Mouse (Mus musculus): ENCODE data around the gene Mpzl2.
"Not testable (repeated sequence)": the region's sequence is repeated elsewhere in the genome, so short reads cannot be mapped to it uniquely, and the experiment has no call there.

The Mpzl2 gene

DNA sequence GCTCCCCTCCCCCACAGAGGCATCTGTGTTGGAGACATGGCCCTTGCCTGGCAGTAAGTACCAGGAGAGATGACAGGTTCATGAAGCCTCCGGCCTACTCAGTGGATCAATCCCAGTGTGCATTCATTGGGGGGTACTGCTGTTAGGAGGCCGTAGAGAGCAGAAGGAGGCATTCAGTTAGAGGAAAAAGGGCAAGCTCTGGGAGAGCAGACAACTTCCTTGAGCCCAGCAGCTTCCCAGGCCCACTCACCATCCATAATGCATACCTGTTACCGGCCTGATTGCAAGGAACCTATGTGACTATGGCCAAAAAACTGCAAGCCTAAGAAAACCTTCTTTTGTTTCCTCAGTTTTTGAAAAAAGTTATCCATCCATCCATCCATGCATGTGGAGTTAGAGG lies 5.1 kb upstream of the Mpzl2 start:
- no peak for DNase-seq (ENCODE audit: low spot score)

DNA sequence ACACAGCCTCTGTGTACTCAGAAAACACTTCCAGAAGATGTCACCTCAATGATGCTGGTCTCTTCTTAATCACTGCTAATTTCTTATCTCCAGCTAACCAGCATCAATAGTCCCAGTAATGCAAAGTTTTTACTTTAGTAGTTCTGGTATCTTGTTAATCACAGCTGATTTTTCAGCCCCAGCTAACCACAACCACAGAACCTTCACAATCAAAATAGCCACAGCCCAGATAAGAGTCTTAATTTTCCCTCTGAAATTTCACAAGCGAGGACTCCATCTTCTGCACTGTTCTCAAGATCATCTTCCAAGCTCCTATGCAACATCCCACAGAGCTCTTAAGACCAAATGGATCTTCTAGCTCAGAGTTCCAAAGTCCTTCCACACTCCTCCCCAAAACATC lies 1.8 kb upstream of the Mpzl2 start:
- DNase-seq (ENCODE audit: low spot score): not testable (repeated sequence)

DNA sequence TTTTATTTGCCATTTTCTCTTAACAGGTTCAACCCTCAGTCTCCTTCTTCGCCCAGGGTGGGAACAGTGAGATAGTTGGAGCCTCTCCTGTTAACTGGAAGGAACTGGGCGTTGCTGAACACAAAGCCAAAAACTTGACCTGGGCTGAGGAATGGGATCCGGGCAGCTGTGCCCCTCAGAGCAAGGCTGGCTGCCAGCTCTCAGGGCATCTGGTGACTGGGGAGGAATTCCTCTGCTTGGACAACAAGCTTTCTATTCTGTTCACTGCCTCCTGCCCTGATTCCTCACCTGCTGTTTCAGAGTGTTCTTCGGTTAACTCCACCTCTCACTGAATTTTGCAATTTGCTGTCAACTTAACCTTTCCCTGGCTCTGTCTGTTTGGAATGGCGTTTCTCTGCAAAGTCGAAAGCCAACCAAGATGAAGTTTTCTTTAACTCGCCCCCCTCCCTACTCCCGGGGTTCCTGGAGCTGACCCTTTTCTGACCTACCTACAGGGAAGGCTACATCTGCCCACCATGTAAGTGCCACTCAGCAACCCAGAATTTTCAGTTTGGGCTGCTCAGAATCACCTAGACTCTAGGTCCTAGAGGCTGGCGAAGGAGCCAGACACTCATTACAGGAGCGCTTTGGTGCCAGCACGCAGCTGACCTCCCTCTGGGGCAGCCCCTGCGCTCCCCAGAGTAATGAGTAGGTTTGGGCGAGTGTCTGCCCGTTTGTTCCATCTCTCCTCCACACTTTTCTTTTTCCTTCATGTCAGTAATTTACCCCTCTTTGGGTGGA lies 657 bp downstream of the Mpzl2 start:
- no peak for DNase-seq (ENCODE audit: low spot score)

DNA sequence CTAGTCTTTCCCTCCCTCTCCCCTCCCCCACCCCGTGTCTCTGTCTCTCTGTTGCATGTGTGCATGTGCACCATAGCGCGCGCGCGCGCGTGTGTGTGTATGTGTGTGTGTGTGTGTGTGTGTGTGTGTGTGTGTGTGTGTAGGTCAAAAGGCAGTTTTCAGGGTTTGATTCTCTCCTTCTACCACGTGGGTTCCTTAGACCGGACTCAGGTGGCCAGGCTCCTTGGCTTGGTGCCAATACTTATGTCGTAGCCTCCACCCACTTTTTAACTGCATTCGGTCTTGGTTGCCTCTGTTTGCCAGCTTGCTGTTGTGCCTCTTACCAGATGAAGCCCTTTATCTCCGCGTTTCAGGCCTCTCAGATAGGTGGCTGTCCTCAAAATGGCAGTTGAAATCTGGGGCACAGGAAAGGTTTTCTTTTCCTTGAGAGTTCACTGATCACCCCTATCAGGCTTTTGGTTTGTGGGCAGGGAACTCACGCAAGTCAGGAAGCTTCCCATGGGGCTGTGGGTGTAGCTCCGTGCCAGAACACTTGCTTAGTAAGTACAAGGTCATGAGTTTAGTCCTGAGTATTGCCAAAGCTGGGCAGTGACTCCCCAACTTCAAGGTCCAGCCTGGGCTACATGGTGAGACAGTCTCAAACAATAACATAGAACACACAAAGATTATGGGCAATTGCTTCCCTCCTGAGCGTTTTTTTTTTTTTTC lies 1.7 kb downstream of the Mpzl2 start:
- DNase-seq (ENCODE audit: low spot score): no peak

DNA sequence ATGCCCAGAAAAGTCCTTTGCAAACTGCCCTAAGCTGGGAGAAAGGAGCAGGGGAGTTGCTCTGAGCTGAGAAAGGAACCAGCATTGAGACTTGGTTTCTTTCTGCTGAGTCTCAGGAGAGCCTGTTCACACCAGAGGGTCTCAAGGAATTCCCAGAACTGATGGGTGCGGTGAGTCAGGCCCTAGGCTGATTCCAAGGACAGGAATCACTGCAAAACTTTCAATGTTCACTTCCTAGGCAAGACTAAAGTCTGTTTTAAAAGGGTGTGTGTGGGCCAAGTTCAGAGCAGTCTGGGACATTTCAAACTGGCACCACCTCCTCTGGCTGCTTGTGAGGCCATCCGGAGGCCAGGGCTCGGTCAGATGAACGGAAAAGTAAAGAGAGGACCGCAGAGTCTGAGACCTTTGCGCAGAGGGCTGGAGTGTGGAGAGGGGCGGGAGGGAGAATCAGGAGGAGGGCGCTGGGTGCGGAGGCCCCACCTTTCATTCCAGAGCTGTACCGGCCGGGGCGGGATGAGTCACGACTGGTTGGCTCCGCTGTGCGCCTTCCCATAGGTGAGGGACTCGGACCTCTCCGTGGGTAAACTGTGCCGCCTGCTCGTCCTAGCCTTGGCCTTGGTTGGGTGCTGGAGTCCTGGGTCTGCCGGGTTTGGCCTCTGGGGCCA lies 2.6 kb downstream of the Mpzl2 start:
- DNase-seq (ENCODE audit: low spot score): no peak

DNA sequence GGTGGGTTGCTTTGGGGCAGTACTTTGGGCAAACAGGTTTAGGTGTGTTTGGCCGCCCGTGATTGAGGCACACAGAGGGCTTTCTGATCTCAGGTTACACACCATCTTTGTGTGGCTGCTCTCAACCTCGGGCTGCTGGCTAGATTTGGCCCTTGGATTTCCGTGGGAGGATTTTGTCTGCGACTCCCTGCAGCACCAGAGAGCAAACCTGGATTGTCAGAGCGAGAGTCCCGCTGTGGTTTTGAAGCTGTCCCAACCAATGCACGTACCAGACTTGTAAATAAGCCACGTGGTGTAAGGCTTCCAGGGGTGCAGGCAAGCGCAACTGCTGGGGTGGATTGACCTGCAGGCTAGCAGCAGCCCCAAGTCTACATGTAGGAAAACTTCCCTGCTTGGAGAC lies 3.3 kb downstream of the Mpzl2 start:
- no peak for DNase-seq (ENCODE audit: low spot score)

DNA sequence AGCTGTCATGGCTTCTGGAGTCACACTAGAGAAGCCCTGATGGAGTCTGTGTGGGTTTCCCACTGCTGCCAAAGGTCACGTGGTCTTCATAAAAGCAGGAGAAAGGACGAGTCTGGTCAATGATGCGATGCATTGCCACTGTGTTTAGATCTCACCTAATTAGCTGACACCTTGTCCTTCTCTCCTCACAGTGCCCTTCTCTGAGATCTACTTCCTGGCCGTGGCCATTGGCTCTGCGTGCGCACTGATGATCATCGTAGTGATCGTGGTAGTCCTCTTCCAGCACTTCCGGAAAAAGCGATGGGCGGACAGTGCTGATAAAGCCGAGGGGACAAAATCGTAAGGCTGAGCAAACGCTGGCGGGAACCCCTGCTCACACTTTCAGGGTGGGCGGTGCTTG lies 7.4 kb downstream of the Mpzl2 start:
- DNase-seq (ENCODE audit: low spot score): no peak

DNA sequence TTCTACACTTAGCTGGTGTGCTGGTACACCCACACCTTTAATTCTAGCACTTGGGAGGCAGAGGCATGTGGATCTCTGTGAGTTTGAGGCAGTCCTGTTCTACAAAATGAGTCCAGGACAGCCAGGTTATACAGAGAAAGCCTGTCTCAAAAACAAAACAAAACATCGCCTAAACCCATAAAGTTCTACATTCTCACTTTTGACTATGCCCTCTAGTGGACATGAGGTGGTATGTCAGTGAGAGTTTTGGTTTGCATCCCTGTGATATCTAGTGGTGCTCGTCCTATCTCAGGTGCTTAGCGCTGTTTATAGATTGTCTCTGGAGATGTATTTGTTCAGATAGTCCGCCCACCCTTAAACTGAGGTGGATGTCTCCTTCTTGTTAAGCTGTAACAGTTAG lies 8.9 kb downstream of the Mpzl2 start:
- DNase-seq (ENCODE audit: low spot score): peak; percentile 27

DNA sequence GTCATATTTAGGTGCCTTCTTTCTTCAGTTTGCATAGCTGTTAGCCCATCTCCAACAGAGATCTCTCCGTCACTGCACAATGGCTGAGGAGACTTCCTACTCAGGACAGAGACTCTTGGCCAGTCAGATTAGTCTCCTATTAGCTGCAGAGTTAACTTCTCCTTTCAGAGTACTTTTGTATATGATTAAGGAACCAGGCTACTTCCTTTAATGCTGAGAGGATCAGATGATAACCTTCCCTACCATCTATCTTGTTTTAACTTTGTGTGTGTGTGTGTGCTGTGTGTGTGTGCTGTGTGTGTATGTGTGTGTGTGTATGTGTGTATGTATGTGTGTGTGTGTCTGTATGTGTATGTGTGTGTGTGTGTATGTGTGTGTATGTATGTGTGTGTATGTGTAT lies 10.1 kb downstream of the Mpzl2 start:
- no peak for DNase-seq (ENCODE audit: low spot score)

DNA sequence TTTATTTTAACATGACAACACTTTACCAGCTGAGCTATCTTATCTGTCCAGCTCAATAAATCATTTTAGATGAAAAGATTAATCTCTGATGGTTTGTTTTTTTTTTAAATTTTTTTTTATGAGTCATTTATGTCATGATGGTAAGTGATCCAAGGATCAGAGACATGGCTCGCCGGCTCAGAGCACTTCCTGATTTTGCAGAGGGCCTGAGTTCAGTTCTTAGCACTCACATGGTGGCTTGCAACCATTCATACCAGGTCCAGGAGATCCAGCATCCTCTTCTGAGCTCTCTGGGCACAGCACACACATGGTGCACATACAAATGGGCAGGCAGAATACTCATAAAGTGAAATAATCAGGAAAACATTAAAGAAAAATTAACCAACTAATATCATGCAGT lies 10.7 kb downstream of the Mpzl2 start:
- no peak for DNase-seq (ENCODE audit: low spot score)

DNA sequence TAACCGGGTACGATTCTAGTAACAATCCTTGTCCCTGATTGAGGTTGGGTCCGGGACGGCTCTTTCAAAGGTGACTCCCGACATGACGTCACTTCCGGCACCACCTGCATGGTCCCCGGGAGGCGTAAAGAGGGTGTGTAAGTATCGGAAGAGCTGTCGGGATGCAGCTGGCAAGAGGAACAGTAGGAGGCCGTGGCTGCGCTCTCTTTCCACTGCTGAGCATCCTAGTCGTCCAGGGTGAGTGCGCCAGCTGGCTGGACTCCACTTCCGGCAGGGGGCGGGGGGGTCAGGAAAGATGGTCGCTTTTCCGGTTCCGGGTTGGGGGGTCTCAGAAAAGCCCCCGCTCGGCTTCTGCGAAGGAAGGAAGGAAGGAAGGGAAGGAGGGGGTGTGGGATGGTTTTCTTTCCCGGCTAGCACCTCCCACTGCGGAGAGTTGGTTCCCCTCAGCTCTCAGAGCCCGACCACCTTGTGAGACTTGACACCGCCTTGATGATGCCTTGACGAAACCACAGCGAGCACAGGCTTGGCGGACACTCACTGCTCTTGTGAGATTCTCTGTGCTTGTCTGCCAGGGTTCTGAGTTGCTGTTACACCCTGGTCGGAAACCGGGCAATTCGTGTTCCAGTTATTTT lies 15.6 kb downstream of the Mpzl2 start, which contains the start of gene Mpzl3:
Mpzl3 (plus strand) TSS at position 105 of the 632 bp plus-strand sequence.
- peak; percentile 89 for DNase-seq (ENCODE audit: low spot score)

DNA sequence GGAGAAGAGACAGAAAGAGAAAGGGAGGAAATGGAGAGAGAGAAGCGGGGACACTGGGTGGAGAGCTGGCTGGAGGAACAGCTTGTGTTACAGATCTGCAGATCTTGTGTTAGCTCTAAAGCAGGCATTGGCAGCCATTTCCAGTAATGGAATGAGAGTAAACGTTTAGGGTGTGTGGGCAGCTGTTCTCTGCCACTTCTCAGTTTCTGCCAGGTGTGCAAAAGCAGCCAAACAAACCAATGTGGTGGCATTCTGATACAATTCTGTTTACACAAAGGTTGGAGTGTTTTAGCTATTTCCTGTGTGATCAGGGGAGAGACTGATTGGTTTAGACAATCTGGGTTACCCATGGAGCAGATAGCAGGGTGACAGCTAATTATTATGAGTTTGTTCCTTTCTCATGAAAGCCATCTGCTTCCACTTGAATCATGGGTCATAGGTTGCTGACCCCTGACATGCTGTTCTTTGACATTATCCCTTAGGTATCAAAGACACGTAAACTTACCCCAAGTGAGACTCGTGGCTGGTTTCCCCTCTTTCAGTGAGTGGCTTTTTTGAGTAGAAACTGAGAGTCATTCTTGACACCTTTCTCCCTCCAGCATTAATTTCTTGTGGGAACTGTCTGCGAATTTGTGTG lies 18.8 kb downstream of the Mpzl2 start:
- DNase-seq (ENCODE audit: low spot score): no peak

DNA sequence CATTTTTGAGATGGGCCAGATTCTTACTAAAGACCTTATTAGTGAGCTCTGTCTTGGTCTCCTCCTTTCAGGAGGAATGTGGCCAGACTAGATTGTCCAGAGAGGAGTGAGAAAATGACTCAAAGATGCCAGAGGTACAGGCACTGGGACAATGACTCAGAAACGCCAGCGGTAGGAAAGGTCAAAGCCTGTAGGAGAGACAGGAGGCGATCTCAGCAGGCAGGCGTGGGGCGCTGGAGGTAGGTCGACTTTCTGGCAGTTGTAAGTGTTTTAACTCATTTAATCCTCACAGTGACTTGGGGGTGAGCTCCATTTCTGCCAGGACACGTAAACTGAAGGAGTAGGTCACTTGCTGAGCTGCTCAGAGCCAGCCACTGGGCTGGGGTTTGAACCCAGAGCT lies 20.6 kb downstream of the Mpzl2 start:
- DNase-seq (ENCODE audit: low spot score): no peak

DNA sequence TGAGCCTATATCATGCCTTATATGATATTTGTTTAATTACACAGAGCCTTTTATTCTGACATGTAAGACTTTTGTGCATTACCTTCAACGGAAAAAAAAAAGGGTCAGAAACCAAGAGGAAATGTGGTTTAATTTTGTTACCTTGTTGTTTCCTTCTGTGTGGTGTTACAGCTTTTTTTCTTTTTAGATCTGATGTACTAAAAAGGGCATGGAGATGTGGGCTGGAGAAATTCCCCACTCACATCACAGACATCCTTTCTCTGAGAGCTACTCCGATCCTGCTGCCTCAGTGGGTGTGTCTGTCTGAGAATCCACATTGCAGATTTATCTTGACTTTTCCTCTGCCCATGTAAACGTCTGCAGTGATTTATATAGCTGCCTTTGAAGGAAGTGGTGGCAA lies 23.1 kb downstream of the Mpzl2 start:
- DNase-seq (ENCODE audit: low spot score): no peak

DNA sequence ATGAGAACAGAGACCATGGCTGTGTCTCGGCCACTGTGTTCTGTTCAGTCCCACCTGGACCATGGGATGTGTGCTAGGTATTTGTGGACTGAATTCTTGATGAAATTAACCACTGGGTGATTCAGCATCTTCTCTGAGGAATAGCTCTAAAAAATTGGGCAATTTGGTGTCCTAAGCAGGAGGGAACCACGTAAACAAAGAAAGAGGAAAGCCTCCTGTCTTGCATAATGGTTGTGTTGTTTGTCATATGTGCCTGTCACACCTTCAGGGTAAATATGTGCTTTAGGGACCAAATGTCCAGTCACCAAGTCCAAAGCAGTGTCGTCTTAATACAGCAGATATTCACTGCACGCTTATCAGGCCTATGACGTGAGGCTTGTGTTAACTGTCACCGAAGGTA lies 24.8 kb downstream of the Mpzl2 start:
- no peak for DNase-seq (ENCODE audit: low spot score)

DNA sequence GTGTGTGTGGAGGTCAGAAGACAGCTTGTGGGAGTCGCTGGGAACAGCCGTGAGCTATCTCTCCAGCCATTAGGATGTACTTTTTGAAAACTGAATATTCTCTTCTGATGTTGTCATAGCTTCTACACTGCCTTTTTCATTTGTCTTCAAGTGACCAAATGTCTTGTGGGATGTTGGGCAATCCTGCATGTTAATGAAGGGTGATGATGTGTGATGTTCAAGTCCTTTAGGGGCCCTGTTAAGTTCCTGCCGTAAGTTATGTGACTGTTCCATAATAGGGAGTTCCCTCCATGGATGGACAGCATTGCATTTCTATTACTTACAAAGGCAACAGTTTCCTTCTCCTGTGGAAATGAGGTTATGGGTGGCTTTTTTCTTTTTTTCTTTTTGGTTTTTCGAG lies 27.1 kb downstream of the Mpzl2 start:
- DNase-seq (ENCODE audit: low spot score): no peak

DNA sequence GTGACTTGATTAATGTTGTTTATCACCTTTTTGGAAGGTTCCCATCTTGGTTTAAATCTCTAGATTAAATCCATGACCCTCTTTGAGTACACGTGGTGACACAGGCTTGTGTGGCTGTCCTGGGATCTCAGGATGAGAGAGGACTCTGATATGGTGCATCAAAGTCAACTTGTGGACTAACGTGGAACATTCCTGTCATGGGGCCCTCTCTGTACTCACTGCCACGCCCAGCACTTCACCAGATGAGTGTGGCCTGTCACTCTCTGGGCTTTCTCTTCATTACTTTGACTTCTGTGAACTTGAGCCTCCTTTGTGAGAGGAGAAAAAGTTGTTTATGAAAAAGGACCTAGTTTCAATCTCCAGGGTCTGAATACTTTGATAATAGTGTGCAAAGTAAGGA lies 32.2 kb downstream of the Mpzl2 start:
- DNase-seq (ENCODE audit: low spot score): no peak

DNA sequence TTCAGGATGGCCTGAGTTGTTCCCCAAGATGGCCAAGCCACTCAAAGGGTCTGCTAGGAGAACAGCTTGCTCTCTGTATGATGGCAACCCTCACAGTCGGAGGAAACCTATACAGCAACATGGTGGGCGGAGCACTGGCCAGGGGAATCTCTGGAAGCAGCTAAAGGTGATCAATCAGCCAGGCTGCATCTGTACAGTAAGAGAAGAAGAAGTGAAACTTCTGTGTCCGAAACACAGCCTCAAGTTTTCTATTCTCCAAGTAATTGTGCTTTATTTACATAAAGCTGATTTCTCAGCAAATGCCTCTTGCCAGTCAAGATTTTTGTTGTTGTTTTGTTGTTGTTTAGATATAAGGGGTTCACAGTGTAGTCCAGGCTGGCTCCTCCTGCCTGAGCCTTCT lies 38.3 kb downstream of the Mpzl2 start:
- no peak for DNase-seq (ENCODE audit: low spot score)

DNA sequence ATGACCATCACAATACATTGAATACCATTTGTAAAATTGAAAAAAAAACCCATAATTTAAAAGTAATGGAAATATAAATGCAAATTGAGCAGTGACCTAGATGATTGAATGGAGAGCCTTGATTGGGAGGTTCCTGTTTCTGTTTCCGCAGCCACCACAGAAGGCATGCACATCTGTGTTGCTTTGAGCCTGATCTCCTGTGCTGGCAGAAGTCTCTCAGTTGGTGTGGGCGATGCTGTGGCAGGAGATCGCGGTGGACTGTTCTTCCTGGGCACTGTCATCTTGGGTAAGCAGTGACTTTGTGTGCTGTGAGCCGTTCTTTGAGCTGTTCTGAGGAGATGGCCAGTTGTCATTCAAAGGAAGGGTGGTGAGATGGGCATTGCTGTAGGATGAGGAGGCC lies 39.4 kb downstream of the Mpzl2 start, which contains the start of gene Jaml:
Jaml (plus strand) TSS at position 173 of the 400 bp plus-strand sequence.
- no peak for DNase-seq (ENCODE audit: low spot score)

DNA sequence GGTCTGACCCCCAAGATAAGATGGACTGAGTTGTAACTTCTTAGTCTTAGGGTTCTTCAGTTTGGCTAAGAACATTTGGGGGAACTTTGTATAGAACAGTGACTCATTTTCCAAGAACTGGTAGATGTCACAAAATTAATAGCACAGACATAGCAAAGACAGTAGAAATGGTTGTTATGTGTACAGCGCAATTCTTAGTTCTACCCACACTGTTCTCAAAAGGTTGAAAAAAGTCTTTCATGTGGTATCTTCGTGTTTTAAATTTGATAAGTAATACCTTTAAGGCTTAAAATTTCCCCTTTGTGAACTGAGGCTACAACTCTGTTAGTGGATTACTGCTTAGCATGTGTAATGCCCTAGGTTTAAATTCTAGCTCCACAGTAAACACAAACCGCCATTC lies 43.5 kb downstream of the Mpzl2 start:
- DNase-seq (ENCODE audit: low spot score): no peak

DNA sequence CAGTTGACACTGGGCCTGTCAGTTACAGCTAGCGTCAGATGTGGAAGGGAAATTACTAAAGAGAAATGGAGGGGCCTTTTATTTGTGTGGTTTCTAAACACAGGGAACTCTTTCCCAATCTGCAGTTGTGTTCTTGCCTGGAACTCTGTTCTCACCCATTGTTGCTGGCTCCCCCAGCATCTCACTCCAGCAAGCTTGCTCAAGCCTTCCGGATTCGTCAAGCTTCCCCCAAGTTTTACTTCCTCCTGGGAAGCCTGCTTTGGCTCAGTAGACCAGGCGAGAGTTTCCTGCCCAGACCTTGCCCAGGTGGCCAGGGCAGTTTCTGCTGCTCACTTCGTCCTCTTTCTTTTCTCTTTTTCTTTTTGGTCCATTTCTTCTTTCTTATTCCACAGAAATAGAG lies 45.0 kb downstream of the Mpzl2 start:
- DNase-seq (ENCODE audit: low spot score): no peak
